17 mouse cellular contexts compared by ENCODE assay signal in the genomic region with DNA sequence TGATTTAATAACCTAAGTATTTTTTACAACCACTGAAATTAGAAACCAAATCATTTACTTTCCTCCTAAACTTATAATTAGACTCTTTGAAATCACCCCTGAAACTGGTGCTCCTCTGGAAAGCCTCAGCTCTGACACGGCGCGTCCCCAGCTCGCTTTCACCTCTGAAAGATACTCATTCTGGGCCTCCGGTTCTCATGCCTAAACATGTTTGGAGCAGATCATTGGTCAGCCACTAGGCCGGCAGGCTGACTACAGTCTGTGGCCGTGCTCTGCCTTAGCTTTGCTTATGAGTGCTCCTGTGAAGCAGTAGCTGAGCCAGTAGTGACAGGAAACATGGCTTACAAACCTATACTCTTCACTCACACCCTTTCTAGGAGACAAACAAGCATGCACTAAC.
"Had no signal": no experiment of that assay in that cellular context is flagged by ENCODE, and none has a peak within 500 bp of the region (broad histone marks: within the 10 kb centered on the region; RNA-seq: fewer than 3 reads in every experiment).

No protein-coding gene starts in this region.

- H3K9ac ChIP-seq: liver, embryonic 12.5 days; liver, embryonic 14.5 days; lung, embryonic 14.5 days; midbrain, embryonic 12.5 days; neural tube, embryonic 12.5 days; stomach, embryonic 15.5 days had no signal

- H3K4me2 ChIP-seq: liver, embryonic 12.5 days; lung, embryonic 14.5 days; midbrain, embryonic 12.5 days; neural tube, embryonic 12.5 days; stomach, embryonic 15.5 days had no signal

- ATAC-seq: liver, embryonic 12.5 days; midbrain, embryonic 16.5 days had no signal

- H3K27me3 ChIP-seq: liver, embryonic 12.5 days; midbrain, embryonic 12.5 days; neural tube, embryonic 12.5 days; stomach, embryonic 15.5 days had no signal

- DNase-seq: lung, adult 18-20 months; lung, embryonic 14.5 days; lung, postnatal 10 days; lung, postnatal 4 days; midbrain, embryonic 14.5 days; right cerebral cortex, postnatal 14 days; thymus, adult 2 months; thymus, postnatal 25 days had no signal

- H3K9me3 ChIP-seq: liver, embryonic 12.5 days; midbrain, embryonic 10.5 days; midbrain, embryonic 12.5 days; neural tube, embryonic 12.5 days; stomach, embryonic 15.5 days had no signal

- H3K4me3 ChIP-seq: liver, embryonic 12.5 days; midbrain, embryonic 10.5 days; midbrain, embryonic 12.5 days; myocyte; neural tube, embryonic 12.5 days; stomach, embryonic 15.5 days had no signal

- H3K27ac ChIP-seq: liver, embryonic 12.5 days; liver, embryonic 14.5 days; midbrain, embryonic 10.5 days; midbrain, embryonic 12.5 days; neural tube, embryonic 12.5 days; stomach, embryonic 15.5 days; stomach, postnatal 0 days had no signal

- H3K4me1 ChIP-seq: liver, embryonic 12.5 days; midbrain, embryonic 10.5 days; midbrain, embryonic 12.5 days; neural tube, embryonic 12.5 days; stomach, embryonic 15.5 days had no signal
